Mouse (Mus musculus): ENCODE measurements at regions not wholly inside any gene's neighbourhood (a gene's known extent, or its start where the extent isn't known, plus 50 kb on each side); places are given as distances from the start of the nearest gene placed in this dataset.

DNA sequence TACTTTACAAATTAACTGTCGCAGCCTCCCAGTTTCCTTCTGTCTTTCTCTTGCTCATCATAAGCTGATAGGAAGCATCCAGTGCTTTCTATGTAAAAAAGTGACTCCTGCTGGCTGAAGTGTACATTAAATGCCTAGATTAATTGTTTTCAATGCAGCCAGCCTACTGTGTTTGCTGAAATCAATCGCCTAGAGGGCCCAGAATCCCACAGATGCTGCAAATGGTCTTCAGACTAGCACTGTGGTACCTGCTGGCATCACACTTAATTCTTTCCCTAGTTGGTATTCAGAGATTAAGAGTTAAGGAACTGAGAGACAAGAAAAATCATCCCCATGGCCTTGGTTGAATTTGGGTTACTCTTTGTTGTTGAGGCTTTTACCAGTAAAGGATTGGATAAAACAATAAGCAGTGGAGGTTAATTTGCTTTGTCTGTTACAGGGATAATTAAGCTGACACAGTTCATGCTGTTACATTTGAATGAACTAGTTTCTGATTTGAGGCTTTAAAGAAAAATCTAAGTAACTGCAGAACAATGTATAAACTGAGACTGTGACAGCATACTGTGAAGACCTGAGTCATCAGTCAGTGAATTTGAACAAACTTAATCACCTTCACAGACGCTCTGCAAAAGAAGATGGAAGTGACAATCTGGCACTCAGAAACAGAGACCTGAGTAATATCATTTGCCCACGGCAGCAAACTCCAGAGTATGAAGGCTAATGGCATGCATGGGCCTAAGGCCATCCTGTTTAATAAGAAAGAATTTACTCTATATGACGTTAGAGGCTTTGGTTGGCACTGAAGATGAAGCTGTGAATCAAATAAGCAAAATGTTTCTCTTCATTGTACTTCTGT, 339.0 kb upstream of the Ddi1 start:
- DNase-seq (ENCODE audit: low spot score): no peak

Data from embryo, embryonic 10.5 days (tissue).